Mouse (Mus musculus) MEL (cell line): ENCODE data around the gene Il19. TPM values are rescaled to one million over a fixed set of nuclear protein-coding genes. Genes with fewer than 3 reads are reported as not detected.

ENCODE experiments used
- DNase-seq: peaks from one replicate; pipeline ENCODE4 v3.0.0; 2011; ENCODE audit warnings: low read depth, low spot score
- H3K27ac ChIP-seq: 2 replicates; pipeline ENCODE4 v1.5.1; 2012; ENCODE audit warnings: low read depth, mild to moderate bottlenecking, control low read depth, low read length, moderate library complexity; ENCODE audit not compliant: control insufficient read depth
- H3K27me3 ChIP-seq, 2 experiments: fragments of 150-350 bp in 1 of 2; sonication (generic) in 1 of 2; 2 replicates each; pipeline ENCODE4 v1.6.1; 2012; ENCODE audit warnings: low read length in 2 of 2, mild to moderate bottlenecking in 2 of 2, improper control_type of control experiment in 1 of 2, moderate library complexity in 1 of 2; ENCODE audit not compliant: insufficient read depth in 2 of 2, control insufficient read depth in 1 of 2
- H3K36me3 ChIP-seq, 2 experiments: 2 replicates each; pipeline ENCODE4 v1.6.1; 2012 to 2014; ENCODE audit warnings: low read length in 2 of 2, improper control_type of control experiment in 1 of 2, inconsistent platforms in 1 of 2, mild to moderate bottlenecking in 1 of 2; ENCODE audit not compliant: insufficient read depth in 2 of 2, control insufficient read depth in 1 of 2
- H3K4me1 ChIP-seq, 2 experiments: fragments of 150-350 bp in 1 of 2; sonication (generic) in 1 of 2; 2 replicates each; pipeline ENCODE4 v1.6.1; 2012; ENCODE audit warnings: low read length in 2 of 2, improper control_type of control experiment in 1 of 2, mild to moderate bottlenecking in 1 of 2; ENCODE audit not compliant: insufficient read depth in 2 of 2, control insufficient read depth in 1 of 2
- H3K4me3 ChIP-seq, 2 experiments: fragments of 150-350 bp in 1 of 2; sonication (generic) in 1 of 2; 2 replicates each; pipeline ENCODE4 v1.5.1; 2012; ENCODE audit warnings: low read depth in 2 of 2, low read length in 2 of 2, mild to moderate bottlenecking in 2 of 2, moderate library complexity in 2 of 2, control low read depth in 1 of 2, improper control_type of control experiment in 1 of 2; ENCODE audit not compliant: control insufficient read depth in 1 of 2, insufficient read depth in 1 of 2
- H3K79me2 ChIP-seq: 2 replicates; pipeline ENCODE4 v1.6.1; 2012; ENCODE audit warnings: mild to moderate bottlenecking, low read length, moderate library complexity; ENCODE audit not compliant: control insufficient read depth, poor library complexity, insufficient read depth
- H3K9ac ChIP-seq: 2 replicates; pipeline ENCODE4 v1.6.1; 2012; ENCODE audit warnings: low read depth, mild to moderate bottlenecking, control low read depth, low read length, moderate library complexity; ENCODE audit not compliant: control insufficient read depth, poor library complexity, severe bottlenecking
- H3K9me3 ChIP-seq: fragments of 150-350 bp; sonication (generic); replicated peaks from 2 replicates; pipeline ENCODE4 v1.6.1; 2012; ENCODE audit warnings: mild to moderate bottlenecking, low read length, improper control_type of control experiment, moderate library complexity; ENCODE audit not compliant: insufficient read depth
- E2F4 ChIP-seq: IDR thresholded peaks from 2 replicates; pipeline ENCODE4 v1.6.1; 2011; ENCODE audit warnings: low read depth, low read length, improper control_type of control experiment, borderline replicate concordance
- ELF1 ChIP-seq: IDR thresholded peaks from 2 replicates; pipeline ENCODE4 v1.6.1; 2014; ENCODE audit warnings: low read depth, mild to moderate bottlenecking, inconsistent platforms, low read length, improper control_type of control experiment, moderate library complexity
- ETS1 ChIP-seq: IDR thresholded peaks from 2 replicates; pipeline ENCODE4 v1.6.1; 2012; ENCODE audit warnings: low read depth, mild to moderate bottlenecking, inconsistent platforms, low read length, improper control_type of control experiment, moderate library complexity
- GABPA ChIP-seq: IDR thresholded peaks from 2 replicates; pipeline ENCODE4 v1.6.1; 2012; ENCODE audit warnings: low read depth, mild to moderate bottlenecking, inconsistent platforms, low read length, improper control_type of control experiment, moderate library complexity
- GATA1 ChIP-seq: IDR thresholded peaks from 2 replicates; pipeline ENCODE4 v1.6.1; 2011; ENCODE audit warnings: low read depth, low read length, improper control_type of control experiment
- JUND ChIP-seq: IDR thresholded peaks from 2 replicates; pipeline ENCODE4 v1.6.1; 2011; ENCODE audit warnings: low read depth, mild to moderate bottlenecking, improper control_type of control experiment, low read length
- KAT2A ChIP-seq: conservative IDR thresholded peaks from 2 replicates; pipeline ENCODE4 v1.6.1; 2012; ENCODE audit warnings: low read depth, low read length, improper control_type of control experiment, inconsistent platforms
- MAFK ChIP-seq: IDR thresholded peaks from 2 replicates; pipeline ENCODE4 v1.6.1; 2011; ENCODE audit warnings: low read depth, mild to moderate bottlenecking, low read length, improper control_type of control experiment, borderline replicate concordance
- MAX ChIP-seq: IDR thresholded peaks from 2 replicates; pipeline ENCODE4 v1.6.1; 2011; ENCODE audit warnings: low read length, improper control_type of control experiment
- MAZ ChIP-seq: IDR thresholded peaks from 2 replicates; pipeline ENCODE4 v1.6.1; 2012; ENCODE audit warnings: low read depth, mild to moderate bottlenecking, inconsistent platforms, low read length, improper control_type of control experiment
- MYC ChIP-seq: IDR thresholded peaks from 2 replicates; pipeline ENCODE4 v1.6.1; 2011; ENCODE audit warnings: low read depth, mild to moderate bottlenecking, low read length, improper control_type of control experiment, moderate library complexity
- POLR2AphosphoS5 ChIP-seq: IDR thresholded peaks from 2 replicates; pipeline ENCODE4 v1.6.1; 2012; ENCODE audit warnings: low read depth, borderline replicate concordance, mild to moderate bottlenecking, inconsistent platforms, low read length, moderate library complexity, mixed read lengths
- RAD21 ChIP-seq: IDR thresholded peaks from 2 replicates; pipeline ENCODE4 v1.6.1; 2011; ENCODE audit warnings: mild to moderate bottlenecking, low read depth, low read length, improper control_type of control experiment
- RCOR1 ChIP-seq: IDR thresholded peaks from 2 replicates; pipeline ENCODE4 v1.6.1; 2012; ENCODE audit warnings: low read depth, mild to moderate bottlenecking, inconsistent platforms, low read length, improper control_type of control experiment
- SIN3A ChIP-seq: IDR thresholded peaks from 2 replicates; pipeline ENCODE4 v1.6.1; 2012; ENCODE audit warnings: low read length, improper control_type of control experiment, inconsistent platforms
- TAL1 ChIP-seq: IDR thresholded peaks from 2 replicates; pipeline ENCODE4 v1.6.1; 2012; ENCODE audit warnings: mild to moderate bottlenecking, inconsistent platforms, low read length, moderate library complexity, mixed read lengths
- TCF12 ChIP-seq: IDR thresholded peaks from 2 replicates; pipeline ENCODE4 v1.6.1; 2014; ENCODE audit warnings: low read depth, mild to moderate bottlenecking, inconsistent platforms, low read length, improper control_type of control experiment, moderate library complexity
- UBTF ChIP-seq: IDR thresholded peaks from 2 replicates; pipeline ENCODE4 v1.6.1; 2012; ENCODE audit warnings: low read depth, mild to moderate bottlenecking, inconsistent platforms, low read length, improper control_type of control experiment, moderate library complexity, borderline replicate concordance; ENCODE audit not compliant: insufficient read depth
- ZC3H11A ChIP-seq: IDR thresholded peaks from 2 replicates; pipeline ENCODE4 v1.6.1; 2012; ENCODE audit warnings: low read depth, mild to moderate bottlenecking, inconsistent platforms, low read length, improper control_type of control experiment
- polyA plus RNA-seq, 2 experiments: library from polyadenylated mRNA; stranded (reverse) in 1 of 2; unstranded in 1 of 2; fragments of >175 nt in 1 of 2; fragments of >200 nt in 1 of 2; gene quantifications; 2 replicates each; pipeline versions ENCODE4 v1.2.1 to v1.2.4; 2012; ENCODE audit warnings: low replicate concordance in 2 of 2, low read depth in 1 of 2; ENCODE audit not compliant: insufficient read length in 2 of 2, insufficient read depth in 1 of 2, missing spikeins in 1 of 2
- total RNA-seq: library from RNA; depleted of rRNA; stranded (reverse); fragments of 300-350 nt; gene quantifications from 2 replicates; pipeline ENCODE4 v1.2.3, GENCODE M21; 2012

The Il19 gene
- total and polyA plus RNA-seq, 3 experiments = not detected

- TF ChIP-seq KAT2A = no peak
- TF ChIP-seq RCOR1 = no peak
- no peak for TF ChIP-seq TAL1
- TF ChIP-seq ELF1 = no peak
- TF ChIP-seq GATA1 = no peak
- TF ChIP-seq ZC3H11A = no peak
- TF ChIP-seq RAD21 = no peak
- no peak for TF ChIP-seq MAX
- no peak for TF ChIP-seq MAFK
- no peaks in the 10 kb centered on the region for H3K36me3 ChIP-seq
Measured at GRCm38 (mm10) chr1:130941801-130942200, 1.9 kb upstream of the Il19 start.

DNA sequence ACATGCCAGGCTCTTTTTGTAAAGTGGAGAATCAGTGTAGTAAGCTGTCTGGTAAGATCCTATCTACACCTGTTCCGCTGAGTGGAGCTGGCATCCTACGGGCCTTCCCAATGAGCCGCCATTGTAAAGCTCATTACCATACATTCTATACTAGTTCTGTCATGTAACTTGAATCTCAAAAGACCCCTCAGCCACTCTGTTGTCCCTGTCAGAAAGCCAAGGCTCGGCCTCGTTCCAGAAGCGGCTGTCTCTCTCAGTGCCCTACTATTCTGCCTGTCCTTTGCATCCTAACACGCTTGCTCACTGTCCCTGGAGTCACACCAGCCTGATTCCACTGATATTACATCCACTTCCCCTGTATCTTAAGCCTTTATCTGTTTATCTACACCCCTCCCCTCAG lies 1.7 kb downstream of the Il19 start:
- peaks cover 4 to 7% of the 10 kb centered on the region in 2 experiments for H3K27me3 ChIP-seq
- H3K79me2 ChIP-seq = no peaks in the 10 kb centered on the region
- H3K9me3 ChIP-seq = no peaks in the 10 kb centered on the region
- no peak overlapping the region for H3K27ac ChIP-seq
- TF ChIP-seq POLR2AphosphoS5 (no peak), SIN3A (no peak), MAZ (no peak), JUND (no peak), UBTF (no peak), TCF12 (no peak), ETS1 (no peak), E2F4 (no peak), GABPA (no peak), MYC (no peak)
- no peak overlapping the region for H3K9ac ChIP-seq
- H3K4me3 ChIP-seq = no peak overlapping the region
- H3K4me1 ChIP-seq = no peaks in the 10 kb centered on the region
- no peak for DNase-seq
- H3K36me3 ChIP-seq = no peaks in the 10 kb centered on the region

More at GRCm38 (mm10) chr1:130941801-130942200, 1.9 kb upstream of the Il19 start:
- Histone ChIP-seq H3K4me3 (no peak overlapping the region), H3K27me3 (peaks cover 7 to 9% of the 10 kb centered on the region in 2 experiments), H3K79me2 (no peaks in the 10 kb centered on the region), H3K27ac (no peak overlapping the region), H3K9me3 (no peaks in the 10 kb centered on the region), H3K4me1 (no peaks in the 10 kb centered on the region), H3K9ac (no peak overlapping the region)
- DNase-seq = no peak
